Mouse (Mus musculus): Measurements from ENCODE around the gene Ccdc57.
"Not testable (repeated sequence)": the region's sequence is repeated elsewhere in the genome, so short reads cannot be mapped to it uniquely, and the experiment has no call there.

The Ccdc57 gene

DNA sequence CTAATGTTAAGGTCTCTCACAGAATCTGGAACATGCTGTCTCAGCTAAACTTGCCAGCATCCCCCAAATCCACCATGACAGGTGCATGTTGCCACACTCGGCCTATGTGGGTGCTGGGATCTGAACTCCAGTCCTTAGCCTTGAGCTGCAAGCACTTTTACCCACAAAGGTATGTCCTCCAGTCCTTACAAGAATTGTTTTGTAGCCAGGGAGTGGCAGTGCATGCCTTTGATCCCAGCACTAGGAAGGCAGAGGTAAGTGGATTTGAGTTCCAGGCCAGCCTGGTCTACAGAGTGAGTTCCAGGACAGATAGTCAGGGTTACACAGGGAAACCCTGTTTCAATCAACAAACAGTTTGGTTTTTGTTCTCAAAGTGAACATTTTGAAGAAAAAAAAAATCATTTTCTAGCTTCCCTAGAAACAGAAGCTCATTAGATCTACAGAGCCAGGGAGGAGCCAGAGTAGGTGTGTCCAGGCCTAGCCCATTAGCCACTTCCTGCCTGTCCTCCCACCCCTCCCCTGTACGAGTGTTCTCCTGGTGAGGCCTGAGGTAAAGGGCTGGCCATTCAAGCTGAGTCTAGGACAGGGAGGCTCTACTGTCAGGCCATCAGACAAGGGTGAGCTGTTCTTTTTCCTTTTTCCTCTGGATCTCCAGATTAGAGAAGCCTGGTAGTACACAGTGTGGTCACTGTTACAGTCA lies 82.2 kb downstream of the Ccdc57 start:
- no peak for DNase-seq

DNA sequence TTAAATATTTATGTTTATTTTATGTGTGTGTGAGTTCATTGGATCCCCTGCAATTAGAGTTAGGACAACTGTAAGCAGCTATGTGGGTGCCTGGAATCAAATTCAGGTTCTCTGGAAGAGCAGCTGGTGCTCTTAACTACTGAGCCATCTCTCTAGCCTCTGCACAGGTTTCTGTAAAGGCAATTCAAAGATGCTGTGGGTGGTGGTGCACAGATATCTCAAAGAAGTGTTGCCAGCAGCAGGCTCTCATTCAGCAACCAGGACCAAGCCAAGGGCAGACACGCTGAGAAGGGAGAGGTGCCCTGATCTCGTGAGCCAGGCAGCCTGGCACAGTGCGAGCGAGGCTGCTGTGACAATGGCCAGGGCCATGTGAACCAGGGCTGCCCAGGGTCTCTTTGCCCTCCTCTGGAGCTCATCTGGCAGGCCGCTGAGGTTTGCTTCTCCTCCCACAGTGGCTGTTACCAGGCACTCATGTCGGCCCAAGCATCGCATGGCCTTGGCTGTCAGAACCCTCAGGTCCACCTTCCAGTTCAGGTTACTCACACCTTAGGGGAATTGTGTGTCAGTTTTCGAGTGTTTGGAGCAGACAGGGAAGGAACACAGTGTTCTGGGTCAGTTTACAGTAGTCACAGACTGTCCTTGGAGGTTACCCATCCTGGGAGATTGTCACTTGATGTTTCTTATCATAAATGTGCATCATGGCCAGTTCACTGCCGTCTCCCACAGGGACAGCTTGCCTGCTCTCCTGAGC lies 85.8 kb downstream of the Ccdc57 start:
- DNase-seq = no peak

DNA sequence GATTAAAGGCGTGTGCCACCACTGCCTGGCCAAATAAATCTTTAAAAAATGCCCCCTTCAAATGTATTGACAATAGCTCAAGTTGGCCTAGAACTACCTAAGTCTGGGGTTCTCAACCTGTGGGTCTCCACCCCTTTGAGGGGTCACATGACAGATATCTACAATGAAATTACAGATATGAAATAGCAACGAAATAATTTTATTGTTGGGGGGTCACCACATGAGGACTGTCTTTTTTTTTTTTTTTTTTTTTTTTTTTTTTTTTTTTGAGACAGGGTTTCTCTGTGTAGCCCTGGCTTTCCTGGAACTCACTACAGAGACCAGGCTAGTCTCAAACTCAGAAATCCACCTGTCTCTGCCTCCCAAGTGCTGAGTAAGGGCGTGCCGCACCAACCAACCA lies 88.3 kb downstream of the Ccdc57 start:
- DNase-seq = no peak

DNA sequence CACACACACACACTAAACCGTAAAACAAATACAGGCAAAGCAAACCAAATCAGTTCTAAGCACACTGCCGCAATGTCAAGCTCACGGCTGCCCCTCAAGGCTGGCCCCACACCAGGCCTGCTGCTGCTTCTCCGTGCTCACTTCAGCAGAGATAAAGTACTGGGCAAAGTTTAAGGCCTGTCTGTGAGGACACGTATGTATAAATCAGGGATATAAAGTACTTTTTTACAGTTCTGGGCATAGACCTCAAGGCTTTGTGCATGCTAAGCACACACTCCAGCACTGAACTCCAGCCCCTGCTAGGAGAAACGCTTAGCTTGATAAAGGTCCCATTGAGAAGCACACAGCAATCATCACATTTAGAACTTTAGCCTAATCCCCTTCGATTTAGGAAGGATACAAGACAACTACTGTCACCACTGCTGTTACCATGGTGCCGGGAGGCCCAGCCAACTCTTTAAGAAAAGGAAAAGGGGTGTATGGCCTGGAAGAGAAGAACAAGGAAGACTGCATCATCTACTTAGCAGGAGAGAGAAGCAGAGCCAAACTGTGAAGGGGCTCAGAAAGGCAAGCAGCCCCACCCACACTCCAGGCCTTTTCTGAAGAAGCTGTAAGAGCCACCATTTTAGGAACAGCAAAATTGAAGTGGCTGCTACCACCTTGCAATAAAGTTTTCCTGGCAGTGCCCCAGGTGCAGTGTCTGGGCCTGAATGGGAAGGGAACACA lies 99.0 kb downstream of the Ccdc57 start:
- DNase-seq = no peak

DNA sequence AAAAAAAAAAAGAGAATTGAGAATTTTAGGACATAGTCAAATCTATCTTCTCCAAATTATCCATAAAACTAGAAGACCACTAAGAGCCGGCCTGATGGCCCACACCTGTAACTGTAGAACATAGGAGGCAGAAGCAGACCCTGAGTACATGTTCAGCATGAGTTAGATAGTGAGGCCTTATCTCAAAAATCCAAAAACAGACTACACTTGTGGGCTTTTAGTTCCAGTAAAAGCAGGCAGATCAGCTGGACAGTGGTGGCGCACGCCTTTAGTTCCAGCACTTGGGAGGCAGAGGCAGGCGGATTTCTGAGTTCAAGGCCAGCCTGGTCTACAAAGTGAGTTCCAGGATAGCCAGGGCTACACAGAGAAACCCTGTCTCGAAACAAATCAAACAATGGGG lies 99.7 kb downstream of the Ccdc57 start:
- not testable (repeated sequence) for DNase-seq

DNA sequence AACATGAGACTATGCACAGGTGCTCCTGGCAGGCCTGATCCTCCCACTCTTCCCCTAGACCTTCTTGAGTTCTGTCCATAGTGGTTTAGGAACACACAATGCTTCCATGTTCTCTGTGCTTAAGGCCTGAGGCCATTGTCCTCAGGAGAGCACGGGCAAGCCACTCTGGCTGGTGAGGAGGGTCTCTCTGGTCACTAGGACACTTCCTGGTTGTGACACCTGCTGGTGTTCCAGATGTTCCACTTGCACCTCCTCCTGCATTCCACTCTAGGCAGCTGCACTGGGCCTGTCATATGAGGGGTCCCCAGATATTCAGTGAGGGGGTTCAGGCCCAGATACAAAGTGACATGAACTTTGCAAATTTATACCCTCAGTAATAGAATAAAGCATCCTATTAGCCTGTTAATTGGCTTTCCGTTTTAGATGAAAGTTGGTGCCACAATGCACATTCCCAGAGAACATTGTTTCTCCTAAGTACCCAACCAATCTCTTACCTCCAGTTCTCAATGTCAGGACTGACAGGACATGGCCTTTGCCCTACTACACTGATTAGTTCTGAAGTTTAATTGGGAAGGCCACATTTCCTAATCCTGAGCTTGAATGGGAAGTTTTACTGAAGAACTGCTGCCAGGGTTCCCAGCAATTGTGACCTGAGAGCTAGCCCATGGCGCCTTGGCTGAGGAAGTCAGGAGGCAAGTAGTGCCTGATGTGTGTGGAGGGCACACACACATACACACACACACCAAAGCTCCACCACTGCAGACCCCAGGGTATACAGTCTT lies 100.8 kb downstream of the Ccdc57 start:
- DNase-seq = no peak

DNA sequence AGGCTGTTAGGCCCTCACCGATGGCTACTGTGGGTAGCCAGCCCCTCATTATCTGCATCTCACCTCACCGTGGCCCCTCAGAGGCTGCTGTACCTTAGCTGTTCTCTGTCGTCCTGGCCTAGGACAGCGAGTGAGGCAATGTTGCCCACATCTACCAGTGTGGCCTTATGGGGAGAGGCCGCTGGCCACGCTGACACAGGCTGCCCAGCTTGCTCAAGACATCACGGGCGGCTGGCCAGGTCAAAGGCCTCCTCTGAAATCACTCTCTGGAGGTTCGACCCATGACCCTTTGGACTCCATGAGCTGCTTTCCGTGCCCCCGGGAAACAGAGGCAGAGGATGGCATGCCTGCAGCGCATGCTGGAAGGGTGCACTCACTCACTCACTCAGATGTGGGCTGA lies 102.0 kb downstream of the Ccdc57 start:
- peak; percentile 3 to 18 for DNase-seq

DNA sequence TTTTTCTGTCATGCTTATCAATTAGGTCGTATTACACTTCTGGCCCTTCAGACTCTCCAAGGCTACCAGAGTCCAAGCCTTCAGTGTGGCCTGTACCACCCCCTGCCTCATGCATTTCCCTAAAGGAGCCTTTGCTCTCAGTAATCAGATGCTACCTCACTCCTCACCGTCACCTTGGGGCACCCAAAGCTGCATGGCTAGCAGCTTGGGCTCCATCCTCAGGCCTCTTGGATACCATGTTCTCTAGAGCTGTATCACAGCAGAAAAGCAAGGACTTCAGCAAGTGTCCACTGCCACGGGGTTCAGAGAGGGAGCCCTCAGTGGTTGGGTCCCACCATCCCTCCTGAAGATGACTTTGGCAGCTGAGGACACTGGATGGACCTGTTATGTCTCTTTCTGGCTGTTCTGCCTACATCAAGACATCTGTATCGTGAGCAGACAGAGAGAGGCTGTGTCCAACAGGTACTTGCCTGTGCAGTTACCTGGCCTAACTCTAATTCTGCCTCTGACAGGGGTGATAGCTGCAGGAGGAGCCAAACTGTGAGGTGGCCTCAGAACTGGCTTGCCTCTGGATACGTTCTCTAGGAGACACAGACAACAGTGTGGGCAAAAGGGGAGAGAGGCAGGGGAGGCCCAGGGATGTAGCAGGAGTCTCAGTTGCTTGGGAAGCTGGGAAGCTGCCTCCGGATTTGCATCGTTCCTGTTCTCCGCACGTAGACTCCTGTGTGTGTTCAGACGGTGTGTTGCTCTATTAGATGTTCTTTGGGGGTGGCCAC lies 102.7 kb downstream of the Ccdc57 start:
- DNase-seq = no peak

DNA sequence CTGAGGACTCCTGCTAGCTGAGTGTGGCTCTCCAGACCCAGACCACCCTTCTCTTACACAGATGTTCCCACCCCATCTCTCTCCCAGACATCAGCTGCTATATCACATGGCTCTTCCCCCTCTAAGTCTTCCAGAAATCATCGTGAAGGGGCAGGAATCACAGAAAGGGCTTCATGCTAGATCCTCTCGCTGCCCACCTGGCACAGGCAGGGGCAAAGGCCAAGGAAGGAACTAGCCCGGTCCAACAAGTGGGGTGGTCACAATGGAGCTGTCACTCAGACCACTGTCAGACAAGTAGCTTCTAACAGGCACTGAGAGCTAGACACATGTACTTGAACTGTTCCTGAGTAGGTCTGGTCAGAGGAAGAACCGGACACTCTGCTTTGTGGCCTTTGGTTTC lies 104.3 kb downstream of the Ccdc57 start:
- DNase-seq = no peak

DNA sequence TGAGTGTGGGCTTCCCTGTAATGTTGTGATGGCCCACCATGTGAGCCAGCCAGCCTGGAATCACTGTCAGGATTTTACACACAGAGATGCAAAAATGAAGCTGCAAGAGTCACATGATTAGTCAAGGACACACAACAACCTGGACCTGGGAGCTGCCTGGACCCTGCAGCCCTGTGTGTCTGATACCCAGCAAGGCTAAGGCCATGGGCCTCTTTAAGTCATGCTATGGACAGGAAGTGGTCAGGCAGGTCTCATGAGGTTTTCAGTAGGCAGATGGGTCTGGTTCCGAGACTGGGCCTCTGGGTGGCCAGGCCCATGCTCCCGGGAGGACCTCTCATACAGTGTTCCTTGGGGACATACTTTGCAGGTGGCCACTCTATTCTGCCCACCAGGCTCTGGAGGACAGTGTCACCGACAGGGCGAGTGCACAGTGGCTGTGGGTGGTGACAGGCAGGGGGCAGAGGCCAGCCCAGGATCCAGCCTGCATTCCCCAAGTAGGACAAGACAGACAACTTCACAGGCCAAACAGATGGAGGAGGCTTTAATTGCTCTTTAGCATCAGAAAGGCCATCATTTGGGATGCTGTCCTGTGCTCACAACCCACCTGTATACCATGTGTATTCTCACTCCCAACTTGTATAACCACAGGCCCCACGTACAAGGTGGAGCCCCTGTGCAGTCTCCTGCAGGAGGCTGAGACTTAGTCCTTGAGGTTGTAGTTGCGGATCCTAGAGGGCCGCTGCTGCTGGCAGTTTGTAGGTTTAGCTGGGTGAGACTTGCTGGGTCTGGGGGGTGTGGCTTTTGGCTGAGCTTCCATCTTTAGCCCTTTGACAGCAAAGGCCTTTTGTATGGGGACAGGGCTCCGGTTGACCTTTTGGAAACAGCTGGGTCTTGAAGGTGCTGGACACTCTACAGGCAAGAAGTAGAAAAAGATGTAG lies 106.4 kb downstream of the Ccdc57 start:
- peak; percentile 16 to 21 for DNase-seq

DNA sequence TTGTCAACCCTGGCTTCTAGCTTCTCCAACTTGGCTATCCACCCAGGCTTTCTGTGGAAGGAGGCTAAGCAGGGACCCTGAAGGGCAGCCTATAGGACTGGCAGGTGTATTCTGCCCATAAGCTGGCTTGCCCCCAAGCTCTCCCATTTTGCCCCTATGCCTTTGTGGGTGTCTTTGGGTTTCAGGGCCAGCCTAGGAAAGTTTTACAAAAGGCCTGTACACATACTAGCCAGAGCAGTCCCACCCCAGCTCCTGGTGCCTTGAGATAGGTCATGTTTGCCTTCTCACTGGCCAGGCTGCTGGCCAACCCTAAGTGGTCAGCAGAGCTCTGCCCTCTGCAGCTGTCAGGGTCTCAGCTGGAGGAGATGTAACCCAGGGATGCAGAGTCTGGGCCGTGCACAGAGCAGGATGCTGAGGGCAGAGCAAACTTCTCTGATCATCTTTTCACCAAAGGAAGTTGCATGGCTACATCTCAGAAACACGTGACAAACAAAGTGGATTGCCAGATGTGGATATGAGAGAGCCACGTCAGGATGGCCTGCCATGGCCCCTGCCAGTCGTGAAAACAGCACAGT lies 107.3 kb downstream of the Ccdc57 start:
- peak; percentile 56 to 65 for DNase-seq

DNA sequence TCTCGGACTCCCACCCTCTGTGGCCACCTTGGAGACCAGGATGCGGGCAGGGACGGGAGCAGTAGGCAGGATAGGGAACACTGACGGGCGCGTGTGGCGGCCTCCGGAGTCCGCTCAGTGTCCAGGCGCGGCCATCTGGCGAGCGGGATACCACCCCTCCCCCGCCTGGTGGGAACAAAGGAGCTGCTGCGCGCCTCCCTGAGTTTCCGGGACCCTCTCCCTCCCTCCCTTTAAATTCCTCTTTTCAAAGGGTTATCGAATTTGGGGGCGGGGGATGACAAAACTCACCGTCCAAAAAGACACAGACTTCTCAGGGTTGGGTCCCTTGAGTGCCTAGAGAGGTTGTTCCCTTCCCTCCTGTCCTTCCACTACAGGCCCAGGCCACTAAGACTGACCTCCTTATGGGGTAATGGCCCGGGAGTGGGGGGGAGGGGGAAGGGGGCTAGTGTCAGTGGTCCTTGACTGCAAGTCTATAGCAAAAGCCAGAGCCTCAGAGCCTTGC lies 107.8 kb downstream of the Ccdc57 start:
- no peak for DNase-seq

DNA sequence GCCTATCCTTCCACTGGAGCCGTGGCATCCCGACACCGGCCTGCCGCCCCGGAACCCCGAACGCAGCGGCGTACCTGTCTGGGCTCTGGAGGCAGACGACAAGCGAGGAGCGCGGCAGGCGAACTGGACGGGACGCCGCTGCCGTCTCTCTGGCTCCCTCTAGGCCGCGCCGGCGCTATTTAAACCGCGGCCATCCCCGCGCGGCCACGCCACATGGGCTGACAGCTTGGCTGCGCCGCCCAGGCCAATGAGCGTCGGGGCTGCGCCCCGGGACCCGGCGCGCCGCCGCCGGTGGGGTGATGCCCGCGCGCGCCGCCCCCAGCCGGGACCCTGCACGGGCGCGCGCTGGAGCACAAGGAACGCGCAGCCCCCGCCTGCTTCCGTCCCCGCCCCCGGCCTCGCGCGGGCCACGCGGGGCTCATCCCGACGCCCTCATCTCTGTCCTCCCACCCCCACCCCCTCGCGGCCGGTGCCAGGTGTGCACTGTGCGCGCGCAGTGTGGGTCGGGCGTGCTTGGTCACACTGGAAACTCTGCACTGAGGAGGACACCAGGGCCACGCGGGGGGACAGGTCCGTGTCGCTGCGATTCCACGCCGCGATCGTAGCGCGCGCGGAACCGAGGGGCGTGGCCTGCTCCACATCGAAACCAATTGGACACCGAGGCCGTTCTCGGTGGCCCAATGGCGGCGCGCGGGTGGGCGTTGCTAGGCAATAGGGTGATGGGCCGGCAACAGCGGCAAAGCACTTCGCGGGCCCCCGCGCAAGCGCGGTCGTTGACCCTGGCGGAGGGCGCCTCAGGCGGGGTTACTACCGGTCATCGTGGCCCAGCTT lies 108.5 kb downstream of the Ccdc57 start, which contains the start of gene Fasn:
Gene Fasn (minus strand): TSS at position 592 of the 831 bp plus-strand sequence.
- DNase-seq = peak; percentile 99

DNA sequence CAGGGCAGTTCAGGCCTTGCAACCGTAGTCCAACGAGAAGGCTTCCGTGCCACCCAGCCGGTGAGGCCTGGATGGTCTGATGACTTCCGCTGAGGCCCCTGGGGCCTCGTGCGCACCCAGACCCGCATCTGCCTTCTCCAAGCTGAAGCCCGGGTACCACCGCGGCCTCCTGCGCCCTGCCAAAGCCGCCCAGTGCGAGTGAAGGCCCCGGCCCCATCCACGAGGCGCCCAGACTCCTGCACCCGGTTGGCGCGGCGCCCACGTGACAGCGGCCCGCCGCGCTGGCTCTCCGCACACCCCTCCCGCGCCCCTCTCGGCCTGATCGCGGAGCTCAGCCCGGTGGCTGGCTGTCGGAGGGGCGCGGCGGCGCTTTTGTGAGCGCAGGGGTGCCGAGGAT lies 109.1 kb downstream of the Ccdc57 start:
- DNase-seq = peak in 1 of 2 experiments; percentile 81

DNA sequence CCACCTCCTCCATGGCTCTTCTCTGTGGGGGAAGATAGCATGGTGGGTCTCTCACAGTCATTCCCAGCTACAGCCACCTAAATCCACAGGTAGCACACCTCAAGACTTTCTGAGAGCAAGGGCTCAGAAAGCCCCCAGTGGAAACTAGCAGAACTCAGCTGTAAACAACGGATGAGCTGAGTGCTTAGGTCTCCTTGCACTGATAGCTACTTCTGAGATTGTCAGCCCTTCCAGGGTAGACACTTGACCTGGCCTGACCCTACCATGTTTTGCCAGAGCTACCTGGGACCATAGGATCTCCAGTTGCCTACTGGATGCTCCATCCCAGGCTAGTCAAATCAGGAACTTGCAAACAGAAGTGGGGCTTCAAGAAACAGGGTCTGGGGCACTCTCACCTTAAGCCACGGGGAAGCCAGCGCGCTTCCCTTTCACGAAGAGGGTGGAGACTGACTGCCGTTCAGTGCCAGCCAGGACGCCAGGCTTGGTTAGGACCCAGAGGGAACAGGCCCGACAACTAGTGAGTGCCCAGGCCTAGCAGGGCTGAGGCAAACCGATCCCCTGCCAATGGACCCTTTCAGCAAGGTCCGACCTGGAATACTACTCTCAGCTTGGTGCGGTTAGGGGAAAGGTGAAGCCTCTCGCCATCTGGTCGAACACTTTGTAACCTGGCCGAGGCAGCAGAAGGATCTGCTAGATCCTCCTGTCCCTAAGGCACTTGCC lies 109.7 kb downstream of the Ccdc57 start:
- DNase-seq = peak; percentile 16 to 62

DNA sequence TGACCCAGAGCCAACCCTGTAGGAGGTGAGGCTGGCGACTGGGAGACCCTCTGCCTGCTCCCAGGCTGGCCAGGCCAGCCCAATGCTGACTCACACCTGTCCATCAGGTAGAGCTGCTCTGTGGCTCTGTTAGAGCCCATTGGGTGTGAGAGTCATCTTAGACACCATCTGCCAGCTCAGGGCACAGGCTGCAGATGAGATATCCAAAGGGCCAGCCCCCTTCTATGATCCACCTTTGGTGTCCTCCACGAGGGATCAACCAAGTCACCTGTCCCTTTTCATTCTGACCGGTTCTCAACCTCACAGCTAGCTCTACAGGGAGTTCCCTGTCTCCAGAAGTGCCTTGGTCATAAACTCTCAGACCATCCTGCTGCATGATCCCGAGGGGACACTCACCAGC lies 110.4 kb downstream of the Ccdc57 start:
- DNase-seq = peak in 1 of 2 experiments; percentile 21

DNA sequence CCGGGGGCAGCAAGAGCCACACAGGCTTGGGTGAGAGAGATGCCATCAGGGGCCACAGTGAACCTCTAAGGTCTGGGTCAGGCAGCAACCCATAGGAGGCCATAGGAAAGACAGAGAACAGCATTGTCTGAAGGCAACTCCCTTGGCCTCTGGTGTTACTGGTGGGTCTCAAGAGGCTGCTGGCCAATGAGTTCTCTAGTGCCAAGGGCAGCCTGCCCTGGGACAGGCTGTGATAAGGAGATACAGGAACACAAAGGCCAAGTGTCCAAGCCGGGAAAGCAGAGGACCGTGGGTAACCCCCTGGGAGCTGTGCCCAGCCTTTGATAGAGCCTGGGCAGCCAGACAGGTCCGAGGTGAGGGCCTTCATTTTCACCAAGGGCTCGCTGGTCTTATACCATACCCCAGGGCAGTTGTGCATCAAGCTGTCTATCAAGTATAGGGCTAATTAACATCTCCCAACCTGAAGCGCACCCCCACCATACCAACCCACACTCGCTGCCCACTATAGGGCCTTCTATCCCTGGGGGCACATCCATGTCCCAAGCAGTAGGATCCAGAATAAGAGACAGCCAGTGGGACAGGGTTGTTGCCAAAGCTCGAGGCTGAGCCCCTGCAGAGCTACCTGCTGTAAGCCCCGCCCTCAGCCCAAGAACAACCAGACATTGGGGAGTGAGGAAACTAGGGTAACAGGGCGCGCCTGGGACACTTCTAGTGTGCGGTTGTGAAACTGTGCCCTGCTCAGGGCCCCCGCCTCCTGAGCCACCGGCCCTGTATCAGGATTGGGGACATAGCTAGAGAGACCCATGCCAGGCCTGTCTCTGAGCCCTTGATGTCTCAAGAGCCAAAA lies 111.4 kb downstream of the Ccdc57 start:
- peak; percentile 25 to 44 for DNase-seq

DNA sequence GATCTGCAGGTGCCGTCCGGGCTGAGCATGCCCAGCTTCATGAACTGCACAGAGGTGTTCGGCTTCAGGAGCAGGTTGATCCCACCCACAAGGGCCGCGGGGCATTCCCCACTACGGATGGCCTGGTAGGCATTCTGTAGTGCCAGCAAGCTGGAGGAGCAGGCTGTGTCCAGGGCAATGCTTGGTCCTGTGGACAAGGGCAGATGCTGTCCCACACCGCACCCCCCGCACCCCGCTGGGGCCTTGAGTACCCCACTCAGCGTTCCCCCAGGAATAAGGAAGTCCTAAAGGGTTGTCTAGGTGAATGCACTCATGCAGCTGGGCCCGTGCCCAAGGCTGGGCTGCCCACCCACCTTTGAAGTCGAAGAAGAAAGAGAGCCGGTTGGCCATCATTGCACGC lies 112.1 kb downstream of the Ccdc57 start:
- peak; percentile 22 to 48 for DNase-seq

Data from cerebellum, postnatal 14 days (tissue).